Mouse (Mus musculus) liver, adult 2 months (tissue): ENCODE data around the gene Acad8. TPM values are rescaled to one million over a fixed set of nuclear protein-coding genes. Genes with fewer than 3 reads are reported as not detected.

Source experiments
- DNase-seq: peaks from one replicate; pipeline ENCODE4 v3.0.0-alpha.2; 2011; ENCODE audit warnings: low read depth, low spot score; ENCODE audit errors: extremely low read depth
- H3K27ac ChIP-seq: fragments of 200-500 bp; replicated peaks from 2 replicates; pipeline ENCODE4 v1.5.1; 2012; ENCODE audit warnings: low read depth, mild to moderate bottlenecking, control low read depth, inconsistent platforms, low read length; ENCODE audit not compliant: insufficient read depth
- H3K27me3 ChIP-seq: fragments of 200-500 bp; 2 replicates; pipeline ENCODE4 v1.6.1; 2012; ENCODE audit warnings: mild to moderate bottlenecking, moderate library complexity, low read length, inconsistent platforms; ENCODE audit not compliant: control insufficient read depth, insufficient read depth
- H3K36me3 ChIP-seq: fragments of 200-500 bp; 2 replicates; pipeline ENCODE4 v1.6.1; 2012; ENCODE audit warnings: low read length, inconsistent platforms; ENCODE audit not compliant: control insufficient read depth, insufficient read depth
- H3K4me1 ChIP-seq: fragments of 200-500 bp; 2 replicates; pipeline ENCODE4 v1.6.1; 2011; ENCODE audit warnings: low read length; ENCODE audit not compliant: control insufficient read depth, insufficient read depth
- H3K4me3 ChIP-seq: fragments of 200-500 bp; 2 replicates; pipeline ENCODE4 v1.5.1; 2011; ENCODE audit warnings: low read depth, mild to moderate bottlenecking, control low read depth, low read length, moderate library complexity; ENCODE audit not compliant: insufficient read depth
- H3K79me2 ChIP-seq: fragments of 200-500 bp; 2 replicates; pipeline ENCODE4 v1.6.1; 2012; ENCODE audit warnings: inconsistent platforms, mild to moderate bottlenecking, low read length, moderate library complexity; ENCODE audit not compliant: control insufficient read depth, insufficient read depth
- H3K9ac ChIP-seq: fragments of 200-500 bp; 2 replicates; pipeline ENCODE4 v1.6.1; 2012; ENCODE audit warnings: low read depth, mild to moderate bottlenecking, control low read depth, inconsistent platforms, low read length
- CTCF ChIP-seq: fragments of 200-500 bp; IDR thresholded peaks from 2 replicates; pipeline ENCODE4 v1.5.1; 2011; ENCODE audit warnings: low read depth, low read length, control low read depth
- POLR2A ChIP-seq: fragments of 200-500 bp; IDR thresholded peaks from 2 replicates; pipeline ENCODE4 v1.6.1; 2011; ENCODE audit warnings: low read length, control low read depth; ENCODE audit not compliant: insufficient read depth; ENCODE audit errors: extremely low read depth
- WGBS: fragments of 180-500 bp; shearing (Covaris S2); methylation state at CpG from one replicate; pipeline ENCODE4 v1.1.7; 2018; 5-methylcytosine and 5-hydroxymethylcytosine counted together
- polyA plus RNA-seq: library from polyadenylated mRNA; depleted of rRNA; stranded (reverse); fragments of >200 nt; gene quantifications from 2 replicates; pipeline ENCODE4 v1.2.3, GENCODE M21; 2012; rRNA removed
- total RNA-seq: library from RNA; depleted of rRNA; stranded (reverse); fragments of >200 nt; gene quantifications from 2 replicates; pipeline ENCODE4 v1.2.3, GENCODE M21; 2014; rRNA removed

Gene Acad8
- total RNA-seq, result 45.7 and 47.3 TPM in 2 replicates
- polyA plus RNA-seq, result 42.5 and 43.5 TPM in 2 replicates

DNA sequence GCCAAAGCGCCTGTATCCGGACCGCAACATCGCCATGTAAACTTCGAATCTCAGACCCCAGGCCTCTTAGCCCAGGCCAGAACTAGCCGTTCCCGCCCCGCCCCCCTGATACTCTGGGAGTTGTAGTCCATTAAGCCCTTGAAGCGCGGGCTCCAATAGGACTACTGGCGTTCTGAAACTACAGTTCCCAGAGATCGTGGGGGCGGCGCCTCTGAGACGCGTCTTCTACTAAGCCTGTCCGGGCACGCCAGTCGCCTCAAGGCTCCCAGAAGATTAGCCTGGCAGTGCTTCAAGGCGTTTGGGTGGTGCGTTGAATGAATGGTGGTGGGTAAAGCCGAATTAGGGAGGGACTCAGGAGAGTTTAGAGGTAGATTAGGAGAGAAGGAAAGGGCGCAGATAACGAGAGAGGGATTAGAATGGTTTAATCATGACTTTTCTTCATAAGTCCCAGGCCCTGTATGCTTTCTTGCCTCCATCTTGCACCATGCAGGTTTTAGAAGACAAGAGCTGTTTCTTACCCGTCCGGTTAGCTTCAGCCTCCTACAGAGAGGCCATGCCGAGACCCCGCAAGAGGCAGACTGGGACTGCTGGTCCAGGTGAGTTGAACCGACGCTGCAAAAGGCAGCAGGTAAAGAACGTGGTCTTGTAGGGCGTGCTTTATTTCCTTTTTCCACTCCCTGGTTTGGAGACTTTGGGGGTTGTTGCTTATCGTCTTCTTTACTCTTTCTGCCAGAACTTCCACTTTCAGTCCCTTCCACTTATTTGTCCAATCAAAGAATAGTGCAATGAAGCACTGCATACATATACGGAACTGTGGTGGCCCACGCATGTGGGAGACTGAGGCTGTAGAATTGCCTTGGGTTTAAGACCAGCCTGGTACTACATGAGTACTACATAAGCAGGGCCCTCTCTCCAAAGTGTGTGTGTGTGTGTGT lies at the start of gene Acad8, which contains the start of gene Thyn1:
Acad8 (minus strand) TSS at position 106 of the 935 bp plus-strand sequence.
Thyn1 (plus strand) TSS at position 250 of the 935 bp plus-strand sequence.
- TF ChIP-seq POLR2A (0 out of 2 replicates have a peak, but pooled peaks have one; percentile 36), CTCF (no peak)
- Histone ChIP-seq H3K4me3 (peak within 1 kb of the TSS; percentile 86), H3K4me1 (peaks cover 12% of the 10 kb centered on the region), H3K79me2 (peaks cover 11% of the 10 kb centered on the region; the same call in 1 of the 2 replicates), H3K36me3 (peaks cover 13% of the 10 kb centered on the region), H3K9ac (peak within 1 kb of the TSS; percentile 86), H3K27ac (peak within 1 kb of the TSS; percentile 73), H3K27me3 (no peaks in the 10 kb centered on the region)
- WGBS, result under 1% methylated on average over 35 of the region's 35 CpGs
- DNase-seq, result peak; percentile 88

DNA sequence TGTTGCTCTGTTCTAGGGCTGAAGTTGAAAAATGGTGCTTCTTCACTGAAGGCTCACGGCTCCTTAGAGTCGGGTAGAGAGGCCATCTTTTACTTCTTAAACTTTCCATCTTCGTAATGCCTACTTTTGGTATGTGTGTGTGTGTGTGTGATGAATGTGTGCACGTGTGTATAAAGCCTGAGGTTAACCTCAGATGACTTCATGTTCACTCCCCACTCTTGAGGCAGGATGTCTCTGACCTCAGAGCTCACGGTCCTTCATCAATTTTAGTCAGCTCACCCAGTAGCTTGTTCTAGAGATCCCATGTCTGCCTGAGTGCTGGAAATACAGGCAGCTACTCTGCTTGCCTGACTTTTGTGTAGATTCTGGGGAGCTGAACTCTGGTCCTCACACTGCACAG lies 44.5 kb upstream of the Acad8 start:
- Histone ChIP-seq H3K36me3 (peaks cover 30% of the 10 kb centered on the region), H3K27me3 (no peaks in the 10 kb centered on the region), H3K27ac (no peak overlapping the region), H3K4me3 (no peak overlapping the region), H3K4me1 (no peaks in the 10 kb centered on the region), H3K79me2 (no peaks in the 10 kb centered on the region), H3K9ac (no peak overlapping the region)
- DNase-seq, result no peak
- WGBS, result 93% methylated on average over 5 of the region's 5 CpGs
- no peak for TF ChIP-seq CTCF
- TF ChIP-seq POLR2A, result no peak

DNA sequence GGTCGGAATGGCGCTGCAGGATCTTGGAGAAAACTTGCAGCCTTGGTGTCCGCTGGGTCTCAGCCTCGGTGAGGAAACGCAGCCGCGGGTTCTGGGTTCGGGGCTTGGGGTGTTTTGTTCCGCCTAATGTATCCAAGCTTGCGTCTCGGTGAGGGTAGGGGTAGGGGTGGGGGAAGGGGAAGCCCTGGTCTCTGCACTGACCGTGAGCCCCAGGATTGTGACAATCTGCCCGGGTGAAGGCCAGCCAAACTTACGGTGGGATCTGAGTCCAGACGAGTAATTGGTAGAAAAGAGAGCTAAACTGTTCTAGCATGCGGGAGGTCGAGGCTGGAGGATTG lies 31.4 kb upstream of the Acad8 start:
- Histone ChIP-seq H3K36me3 (no peaks in the 10 kb centered on the region), H3K9ac (peak overlapping the region; percentile 57), H3K27ac (no peak overlapping the region), H3K4me1 (peaks cover 9% of the 10 kb centered on the region), H3K27me3 (no peaks in the 10 kb centered on the region), H3K79me2 (peaks cover 12% of the 10 kb centered on the region; the same call in 1 of the 2 replicates), H3K4me3 (peak overlapping the region; percentile 78)
- under 1% methylated on average over 17 of the region's 17 CpGs for WGBS
- no peak for DNase-seq
- TF ChIP-seq POLR2A, result no peak
- TF ChIP-seq CTCF, result no peak

DNA sequence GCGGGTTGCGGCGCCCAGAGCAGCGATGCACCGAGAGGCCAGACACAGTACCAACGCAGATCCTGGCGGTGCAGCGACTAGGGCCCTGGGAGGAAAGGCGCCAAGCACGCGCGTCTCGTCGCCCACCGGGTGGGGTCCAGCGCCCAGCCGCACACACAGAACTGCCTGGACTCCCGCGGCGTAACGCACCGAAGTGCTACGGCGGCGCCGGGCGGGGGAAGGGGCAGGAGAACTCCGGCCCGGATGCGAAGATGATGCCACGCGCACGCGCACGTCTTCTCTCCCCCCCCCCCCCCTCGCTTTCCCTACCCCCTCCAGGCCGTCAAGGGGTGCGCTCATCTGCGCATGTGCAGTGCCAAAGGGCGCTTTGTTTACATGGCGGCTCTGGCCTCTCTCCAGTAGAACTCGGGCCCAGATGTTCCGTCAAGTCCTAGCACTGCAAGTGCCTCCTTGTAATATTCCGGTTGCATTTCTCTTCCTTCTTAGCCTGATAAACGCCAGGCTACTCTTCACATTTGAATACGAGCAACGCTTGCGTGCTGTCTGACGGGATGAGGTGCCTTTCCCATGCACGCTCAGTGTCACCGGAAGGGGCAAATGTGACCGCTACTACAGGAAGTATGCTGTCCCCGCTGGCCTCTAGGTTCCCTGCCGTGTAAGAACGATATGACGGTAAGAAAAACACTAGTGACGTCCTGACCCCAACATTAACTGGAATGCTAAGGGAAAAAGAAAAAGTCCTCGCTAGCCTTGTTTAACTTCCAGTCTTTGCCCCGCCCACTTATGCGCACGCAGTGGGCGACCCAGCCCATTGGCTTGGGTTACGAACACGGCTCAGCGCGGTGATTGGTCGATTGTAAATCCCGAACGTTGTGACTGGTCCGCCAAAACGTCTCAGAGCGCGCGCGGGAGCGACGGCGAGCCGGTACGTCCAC lies 30.7 kb upstream of the Acad8 start, which contains the start of the genes Vps26b and Ncapd3:
Vps26b (minus strand) TSS at position 238 of the 935 bp plus-strand sequence.
Ncapd3 (plus strand) TSS at position 348 of the 935 bp plus-strand sequence.
- peaks cover 9% of the 10 kb centered on the region for H3K4me1 ChIP-seq
- peak; percentile 87 for DNase-seq
- TF ChIP-seq CTCF (peak; percentile 29; the same call in 1 of the 2 replicates), POLR2A (peak; percentile 73)
- H3K36me3 ChIP-seq, result no peaks in the 10 kb centered on the region
- peak within 1 kb of the TSS; percentile 82 for H3K27ac ChIP-seq
- H3K79me2 ChIP-seq, result peaks cover 12% of the 10 kb centered on the region; the same call in 1 of the 2 replicates
- H3K4me3 ChIP-seq, result peak within 1 kb of the TSS; percentile 78
- whole genome bisulfite sequencing, result under 1% methylated on average over 80 of the region's 80 CpGs
- no peaks in the 10 kb centered on the region for H3K27me3 ChIP-seq
- H3K9ac ChIP-seq, result peak within 1 kb of the TSS; percentile 88
